Mouse (Mus musculus) lung, postnatal 0 days (tissue): ENCODE measurements at regions not wholly inside any gene's neighbourhood (a gene's known extent, or its start where the extent isn't known, plus 50 kb on each side); places are given as distances from the start of the nearest gene placed in this dataset.

ENCODE experiments used
- CTCF ChIP-seq: IDR thresholded peaks from 2 replicates; pipeline ENCODE4 v1.5.1; 2016; ENCODE audit warnings: antibody characterized with exemption, mild to moderate bottlenecking
- EP300 ChIP-seq: IDR thresholded peaks from 2 replicates; pipeline ENCODE4 v1.6.1; 2016; ENCODE audit warnings: antibody characterized with exemption, mild to moderate bottlenecking, control low read depth

DNA sequence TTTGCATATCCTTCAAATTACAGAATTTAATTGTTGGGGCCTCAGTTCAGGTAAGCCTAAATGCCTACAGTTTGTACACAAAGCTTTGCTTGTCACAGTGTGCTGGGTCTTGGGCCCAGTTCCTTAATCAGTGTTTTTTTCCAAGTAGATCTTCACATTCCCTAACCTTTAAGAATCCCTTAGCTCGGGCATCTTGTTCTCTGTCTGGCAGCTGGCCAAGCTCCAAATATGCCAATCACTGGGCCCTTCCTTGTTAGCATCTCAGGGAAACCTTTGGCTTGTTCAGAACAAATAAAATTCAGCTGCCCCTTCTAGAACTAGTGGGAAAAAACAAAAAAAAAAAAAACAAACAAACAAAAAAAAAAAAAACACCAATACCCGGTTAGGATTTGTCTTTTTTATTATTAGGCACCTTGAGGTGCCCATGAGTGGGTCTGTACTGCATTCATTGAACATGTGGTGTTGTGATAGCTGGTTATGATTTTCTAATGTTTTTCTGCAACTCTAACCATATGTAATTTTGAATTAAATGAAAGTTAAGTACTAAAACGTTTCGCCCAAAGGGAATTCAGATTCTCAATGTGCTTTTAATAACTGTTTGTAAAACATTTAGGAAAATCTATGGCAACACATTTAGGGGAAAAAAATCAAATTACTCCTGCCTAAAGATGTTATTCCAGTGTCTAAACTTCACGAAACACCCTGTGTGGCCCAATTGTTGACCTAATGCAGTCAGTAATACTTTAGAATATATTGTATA is 168.3 kb upstream of the Rsrc1 start:
- TF ChIP-seq CTCF (no peak), EP300 (no peak)
